Mouse (Mus musculus) retina, adult 2 months (tissue): Measurements from ENCODE around the gene Trim25.
A peak's percentile ranks its signal among the peaks of the same experiment; 100 is the strongest.

Experiments used
- DNase-seq: peaks from one replicate; pipeline ENCODE4 v3.0.0-alpha.2; 2012; ENCODE audit warnings: low read depth, low spot score

The Trim25 gene

GRCm38 (mm10) chr11:89065297-89065696 is 66.1 kb downstream of the Trim25 start:
- no peak for DNase-seq

DNA sequence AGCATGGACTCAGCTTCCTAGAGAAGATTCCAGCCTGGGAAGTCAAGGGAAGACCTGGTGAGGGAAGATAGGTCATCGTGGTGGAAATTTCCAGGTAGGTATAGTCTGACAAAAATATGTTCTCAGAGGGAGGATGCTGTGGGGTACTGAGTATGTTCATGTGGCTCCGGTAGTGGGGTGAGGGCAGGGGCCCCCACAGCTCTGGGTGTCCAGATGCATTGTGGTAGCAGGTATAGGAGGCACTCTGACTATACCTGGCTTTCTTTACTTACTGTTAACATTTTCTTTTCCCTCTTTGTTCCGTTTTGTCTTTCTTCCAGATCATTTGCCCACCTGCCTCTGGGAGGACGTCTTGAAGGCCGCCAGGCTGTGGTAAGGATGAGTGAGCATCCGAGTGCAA is 67.0 kb downstream of the Trim25 start:
- DNase-seq, result no peak

GRCm38 (mm10) chr11:89066750-89067149 is 67.6 kb downstream of the Trim25 start, which contains the start of gene Dgke:
TSS of gene Dgke (minus strand) at chr11:89066850.
- DNase-seq, result no peak

GRCm38 (mm10) chr11:89067301-89067822 is 68.2 kb downstream of the Trim25 start:
- DNase-seq, result no peak

GRCm38 (mm10) chr11:89067871-89068490 is 68.8 kb downstream of the Trim25 start:
- no peak for DNase-seq

GRCm38 (mm10) chr11:89068649-89069048 is 69.5 kb downstream of the Trim25 start:
- no peak for DNase-seq

DNA sequence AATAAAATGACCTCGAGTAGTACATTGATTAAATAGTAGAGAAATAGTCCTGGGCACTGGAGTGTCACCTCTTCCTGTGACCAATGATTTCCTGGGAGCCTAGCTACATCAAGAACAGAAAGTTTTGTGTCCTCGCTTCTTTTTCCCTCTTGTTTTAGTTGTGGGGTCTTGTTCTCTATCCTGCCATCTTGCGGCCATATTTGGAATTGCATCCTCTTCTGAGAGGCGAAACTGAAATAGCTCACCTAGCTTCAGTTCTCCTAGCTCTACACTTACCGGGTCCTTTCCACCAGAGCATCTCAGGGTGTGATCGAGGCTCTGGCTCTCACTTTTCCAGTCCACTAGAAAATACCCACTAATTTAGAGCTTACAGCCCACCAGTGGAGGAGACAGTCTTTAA is 70.1 kb downstream of the Trim25 start:
- DNase-seq, result peak; percentile 43
